Mouse (Mus musculus): ENCODE data around the gene Ltbp1. TPM values are rescaled to one million over a fixed set of nuclear protein-coding genes. Genes with fewer than 3 reads are reported as not detected.

The Ltbp1 gene
- polyA plus RNA-seq, 1 experiment from 2014 or later = 8.5 TPM

DNA sequence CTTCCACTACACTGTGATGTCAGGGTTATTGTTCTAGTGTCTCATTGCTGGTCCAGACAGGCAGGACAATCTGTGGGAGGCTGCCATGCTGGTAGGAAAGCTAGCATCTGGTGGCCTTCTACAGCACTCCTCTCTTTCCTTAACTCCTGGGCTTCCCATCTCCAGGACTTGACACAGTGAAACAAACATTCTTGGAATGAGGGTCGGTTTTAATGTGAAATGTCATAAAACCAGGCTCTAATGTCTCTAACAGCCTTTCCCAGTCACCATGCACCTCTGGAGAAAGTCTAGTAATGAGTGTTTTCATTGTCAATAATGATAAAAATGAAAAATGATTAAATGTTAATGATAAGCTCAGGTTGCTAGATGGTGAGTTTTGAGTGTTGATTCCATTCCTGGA, 237.9 kb downstream of the Ltbp1 start:
- Histone ChIP-seq H3K4me3 (no peak overlapping the region), H3K36me3 (replicated peaks) (no peaks in the 10 kb centered on the region), H3K9me3 (no peaks in the 10 kb centered on the region), H3K27ac (replicated peaks) (no peak overlapping the region), H3K27me3 (replicated peaks; ENCODE audit: low read depth, poor library complexity, severe bottlenecking) (no peaks in the 10 kb centered on the region), H3K4me1 (no peaks in the 10 kb centered on the region)
- DNase-seq (ENCODE audit: low spot score) = no peak
- 80% methylated on average over 1 of the region's 1 CpGs for WGBS

DNA sequence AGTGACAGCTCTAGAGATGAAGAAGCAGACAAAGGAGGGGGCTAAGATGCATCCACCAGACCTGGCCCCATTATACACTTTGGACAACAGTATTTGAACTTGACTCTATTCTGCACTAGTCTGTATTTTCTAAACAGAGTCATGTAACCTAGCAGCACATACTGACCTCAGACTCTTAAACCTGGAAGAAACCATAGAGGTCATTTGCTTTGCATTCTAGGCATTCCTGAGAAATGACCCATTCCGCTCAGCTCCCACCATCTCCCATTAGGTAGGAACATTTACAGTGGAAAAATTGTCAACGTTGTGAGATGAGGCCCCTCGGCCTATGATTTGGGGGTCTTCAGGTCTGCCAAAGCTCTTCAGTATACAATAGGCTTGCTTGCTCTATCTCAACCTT, 238.8 kb downstream of the Ltbp1 start:
- 90% methylated on average over 3 of the region's 3 CpGs for WGBS

DNA sequence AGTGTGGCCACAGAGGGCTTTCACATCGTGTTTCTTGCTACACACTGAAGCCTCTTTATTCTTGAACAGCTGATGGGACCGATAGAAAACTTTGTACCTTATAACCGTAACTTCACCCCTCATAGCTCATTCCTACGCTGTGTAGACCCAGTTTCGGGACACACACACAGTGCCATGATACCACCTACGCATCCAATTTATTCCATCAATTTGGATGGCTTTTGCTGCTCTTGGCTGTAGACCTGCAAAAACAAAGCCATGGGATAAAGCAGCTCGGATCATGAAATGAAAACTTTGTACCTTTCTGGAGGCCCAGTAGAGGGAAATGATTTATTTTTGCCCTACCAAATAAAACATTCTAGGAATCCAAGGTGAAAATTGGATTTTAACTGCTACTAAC, 239.7 kb downstream of the Ltbp1 start:
- Histone ChIP-seq H3K27me3 (replicated peaks; ENCODE audit: low read depth, poor library complexity, severe bottlenecking) (no peaks in the 10 kb centered on the region), H3K27ac (replicated peaks) (no peak overlapping the region), H3K9me3 (no peaks in the 10 kb centered on the region), H3K4me3 (no peak overlapping the region), H3K4me1 (no peaks in the 10 kb centered on the region), H3K36me3 (replicated peaks) (no peaks in the 10 kb centered on the region)
- 94% methylated on average over 7 of the region's 7 CpGs for WGBS
- DNase-seq (ENCODE audit: low spot score) = no peak

More for the DNA sequence above, 238.8 kb downstream of the Ltbp1 start:
- no peak overlapping the region for H3K4me3 ChIP-seq
- no peaks in the 10 kb centered on the region for H3K4me1 ChIP-seq
- H3K36me3 ChIP-seq (replicated peaks) = no peaks in the 10 kb centered on the region
- no peak for DNase-seq (ENCODE audit: low spot score)
- no peaks in the 10 kb centered on the region for H3K9me3 ChIP-seq
- H3K27ac ChIP-seq (replicated peaks) = no peak overlapping the region
- H3K27me3 ChIP-seq (replicated peaks; ENCODE audit: low read depth, poor library complexity, severe bottlenecking) = no peaks in the 10 kb centered on the region

DNA sequence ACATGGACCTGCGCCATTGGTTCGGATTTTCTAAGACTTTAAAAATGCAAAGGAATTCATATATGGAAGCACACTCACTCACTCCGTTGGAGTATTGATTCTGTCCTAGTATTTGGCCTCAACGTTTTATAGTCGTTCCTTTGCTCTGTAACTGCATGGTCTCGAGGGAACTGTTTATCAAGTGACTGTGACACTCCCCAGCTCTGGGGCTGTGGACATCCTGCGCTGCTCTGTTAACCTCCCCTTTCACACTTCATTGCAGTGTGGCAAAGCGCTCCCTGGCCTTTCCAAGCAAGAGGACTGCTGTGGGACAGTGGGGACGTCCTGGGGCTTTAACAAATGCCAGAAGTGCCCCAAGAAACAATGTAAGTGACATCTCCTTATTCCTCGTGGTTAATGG, 243.3 kb downstream of the Ltbp1 start:
- DNase-seq (ENCODE audit: low spot score) = no peak
- Histone ChIP-seq H3K27ac (replicated peaks) (no peak overlapping the region), H3K4me3 (no peak overlapping the region), H3K27me3 (replicated peaks; ENCODE audit: low read depth, poor library complexity, severe bottlenecking) (no peaks in the 10 kb centered on the region), H3K4me1 (no peaks in the 10 kb centered on the region), H3K36me3 (replicated peaks) (no peaks in the 10 kb centered on the region), H3K9me3 (no peaks in the 10 kb centered on the region)
- 72% methylated on average over 10 of the region's 10 CpGs for WGBS

DNA sequence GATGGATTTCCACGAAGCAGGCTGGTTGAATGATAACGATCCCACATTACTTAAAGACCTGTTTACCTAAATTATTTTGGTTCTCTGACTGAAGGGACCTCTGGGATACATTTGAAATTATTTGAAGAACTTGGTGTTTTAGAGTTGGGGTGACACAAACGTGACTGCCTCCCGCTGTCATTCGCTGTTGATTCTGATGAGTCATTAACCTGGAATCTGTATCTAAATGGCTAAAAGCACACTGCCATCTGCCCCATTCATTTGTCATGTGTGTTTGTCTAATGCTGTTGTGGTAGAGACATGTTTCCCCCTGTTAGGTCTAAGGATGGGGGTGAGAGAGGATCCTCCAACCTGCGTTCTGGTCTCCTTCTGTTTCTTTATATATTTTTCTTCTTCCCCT, 245.2 kb downstream of the Ltbp1 start:
- Histone ChIP-seq H3K4me1 (no peaks in the 10 kb centered on the region), H3K36me3 (replicated peaks) (no peaks in the 10 kb centered on the region), H3K4me3 (no peak overlapping the region), H3K9me3 (no peaks in the 10 kb centered on the region), H3K27ac (replicated peaks) (no peak overlapping the region), H3K27me3 (replicated peaks; ENCODE audit: low read depth, poor library complexity, severe bottlenecking) (no peaks in the 10 kb centered on the region)
- DNase-seq (ENCODE audit: low spot score) = no peak
- 82% methylated on average over 6 of the region's 6 CpGs for WGBS

DNA sequence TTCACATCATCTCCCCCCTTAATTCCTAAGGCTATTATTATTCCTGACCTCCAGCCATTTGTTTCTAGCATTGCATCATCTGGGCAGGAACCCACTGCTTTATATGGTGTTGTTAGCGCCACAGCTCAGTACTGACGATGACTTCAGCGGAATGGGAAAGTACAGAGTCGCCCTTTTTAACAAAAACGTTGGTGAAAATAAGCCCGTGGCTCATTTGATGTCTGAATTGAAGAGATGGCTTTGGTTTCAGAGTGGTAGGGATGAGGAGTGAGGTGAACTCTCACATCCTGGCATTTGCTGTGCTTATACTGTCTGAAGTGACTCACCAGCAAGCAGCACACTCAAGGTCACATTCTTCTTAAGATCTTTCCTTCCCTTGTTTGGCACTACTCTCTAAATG, 245.7 kb downstream of the Ltbp1 start:
- Histone ChIP-seq H3K9me3 (no peaks in the 10 kb centered on the region), H3K36me3 (replicated peaks) (no peaks in the 10 kb centered on the region), H3K4me3 (no peak overlapping the region), H3K27me3 (replicated peaks; ENCODE audit: low read depth, poor library complexity, severe bottlenecking) (no peaks in the 10 kb centered on the region), H3K27ac (replicated peaks) (no peak overlapping the region), H3K4me1 (no peaks in the 10 kb centered on the region)
- WGBS = 87% methylated on average over 6 of the region's 6 CpGs
- DNase-seq (ENCODE audit: low spot score) = no peak

DNA sequence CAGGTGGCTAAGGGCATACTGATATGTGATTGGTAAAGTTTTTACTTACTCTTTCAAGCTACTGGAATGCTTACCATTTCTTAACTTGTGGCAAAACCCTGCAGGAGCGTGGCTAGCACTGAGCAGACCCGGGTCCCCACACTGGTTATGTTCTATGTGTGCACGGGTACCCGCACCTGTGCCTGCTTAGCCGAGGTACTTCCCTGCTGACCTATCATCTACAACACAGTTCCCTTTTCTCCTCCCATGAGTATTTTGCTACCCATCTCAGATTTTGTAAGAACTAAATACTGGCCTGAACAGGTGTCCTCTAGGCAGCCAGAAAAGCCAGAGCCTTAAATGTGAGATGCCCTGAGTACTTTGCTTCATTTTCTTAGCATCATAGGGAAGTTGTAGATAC, 247.2 kb downstream of the Ltbp1 start:
- Histone ChIP-seq H3K36me3 (replicated peaks) (no peaks in the 10 kb centered on the region), H3K27ac (replicated peaks) (no peak overlapping the region), H3K27me3 (replicated peaks; ENCODE audit: low read depth, poor library complexity, severe bottlenecking) (no peaks in the 10 kb centered on the region), H3K4me3 (no peak overlapping the region), H3K9me3 (no peaks in the 10 kb centered on the region), H3K4me1 (no peaks in the 10 kb centered on the region)
- DNase-seq (ENCODE audit: low spot score) = no peak
- 95% methylated on average over 5 of the region's 5 CpGs for WGBS

DNA sequence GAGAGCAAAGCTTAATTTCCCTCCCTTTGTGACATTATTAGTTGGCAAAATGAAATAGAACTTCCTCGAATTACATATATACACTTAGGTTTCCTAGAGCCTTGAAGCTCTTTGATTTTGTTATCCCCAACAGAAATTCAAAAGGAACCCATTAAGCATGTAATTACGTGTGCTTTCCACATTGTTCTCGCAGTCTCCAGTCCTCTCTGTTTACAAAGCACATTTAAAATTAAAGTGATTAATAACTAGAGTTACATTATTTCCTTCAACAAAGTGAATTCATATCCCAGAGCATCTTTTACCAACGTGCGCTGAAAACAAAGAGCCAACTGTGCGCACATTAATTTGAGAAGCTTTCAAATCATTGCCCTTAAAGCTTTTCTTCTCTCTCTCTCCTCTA, 249.5 kb downstream of the Ltbp1 start:
- no peaks in the 10 kb centered on the region for H3K9me3 ChIP-seq
- H3K36me3 ChIP-seq (replicated peaks) = no peaks in the 10 kb centered on the region
- H3K4me1 ChIP-seq = no peaks in the 10 kb centered on the region
- no peak for DNase-seq (ENCODE audit: low spot score)
- WGBS = 85% methylated on average over 6 of the region's 6 CpGs
- no peak overlapping the region for H3K27ac ChIP-seq (replicated peaks)
- H3K27me3 ChIP-seq (replicated peaks; ENCODE audit: low read depth, poor library complexity, severe bottlenecking) = no peaks in the 10 kb centered on the region
- no peak overlapping the region for H3K4me3 ChIP-seq

DNA sequence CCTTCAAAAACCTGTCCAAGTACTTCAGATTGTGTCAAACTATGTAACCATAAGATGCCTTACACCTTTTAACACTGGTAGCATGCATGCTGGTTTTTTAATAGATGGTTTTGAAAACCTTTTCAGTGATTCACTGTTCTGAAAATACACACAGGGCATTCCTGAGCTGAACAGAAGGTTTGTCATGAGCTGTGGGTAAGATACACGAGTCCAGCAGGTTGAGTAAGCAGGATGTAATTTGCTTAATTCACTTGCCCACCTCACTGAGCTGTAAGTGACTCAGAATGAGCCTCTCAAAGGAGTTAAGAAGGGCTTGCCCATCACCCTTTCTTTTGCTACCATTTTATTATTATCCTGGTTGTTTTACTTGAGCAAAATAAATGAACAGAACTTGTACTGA, 250.6 kb downstream of the Ltbp1 start:
- no peaks in the 10 kb centered on the region for H3K27me3 ChIP-seq (replicated peaks; ENCODE audit: low read depth, poor library complexity, severe bottlenecking)
- DNase-seq (ENCODE audit: low spot score) = no peak
- no peak overlapping the region for H3K27ac ChIP-seq (replicated peaks)
- no peaks in the 10 kb centered on the region for H3K4me1 ChIP-seq
- 59% methylated on average over 1 of the region's 1 CpGs for WGBS
- H3K36me3 ChIP-seq (replicated peaks) = no peaks in the 10 kb centered on the region
- H3K9me3 ChIP-seq = no peaks in the 10 kb centered on the region
- no peak overlapping the region for H3K4me3 ChIP-seq

DNA sequence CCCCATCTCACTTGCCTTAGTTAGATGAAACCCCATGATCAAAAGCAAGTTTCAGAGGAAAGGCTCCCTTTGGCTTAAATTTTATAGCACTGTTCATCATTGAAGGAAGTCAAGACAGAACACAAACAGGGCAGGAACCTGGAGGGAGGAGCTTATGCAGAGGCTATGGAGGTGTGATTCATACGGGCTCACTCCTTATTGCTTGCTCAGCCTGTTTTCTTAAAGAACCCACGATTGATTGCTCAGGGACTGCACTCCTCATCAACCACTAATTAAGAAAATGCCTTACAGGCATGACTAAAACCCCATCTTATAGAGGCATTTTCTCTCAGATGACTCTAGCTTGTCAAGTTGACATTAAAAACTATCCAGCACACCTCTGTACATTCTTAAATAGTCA, 253.1 kb downstream of the Ltbp1 start:
- H3K36me3 ChIP-seq (replicated peaks) = no peaks in the 10 kb centered on the region
- H3K4me1 ChIP-seq = no peaks in the 10 kb centered on the region
- no peak overlapping the region for H3K4me3 ChIP-seq
- DNase-seq (ENCODE audit: low spot score) = no peak
- H3K27ac ChIP-seq (replicated peaks) = no peak overlapping the region
- H3K9me3 ChIP-seq = no peaks in the 10 kb centered on the region
- H3K27me3 ChIP-seq (replicated peaks; ENCODE audit: low read depth, poor library complexity, severe bottlenecking) = no peaks in the 10 kb centered on the region
- 69% methylated on average over 2 of the region's 2 CpGs for WGBS

DNA sequence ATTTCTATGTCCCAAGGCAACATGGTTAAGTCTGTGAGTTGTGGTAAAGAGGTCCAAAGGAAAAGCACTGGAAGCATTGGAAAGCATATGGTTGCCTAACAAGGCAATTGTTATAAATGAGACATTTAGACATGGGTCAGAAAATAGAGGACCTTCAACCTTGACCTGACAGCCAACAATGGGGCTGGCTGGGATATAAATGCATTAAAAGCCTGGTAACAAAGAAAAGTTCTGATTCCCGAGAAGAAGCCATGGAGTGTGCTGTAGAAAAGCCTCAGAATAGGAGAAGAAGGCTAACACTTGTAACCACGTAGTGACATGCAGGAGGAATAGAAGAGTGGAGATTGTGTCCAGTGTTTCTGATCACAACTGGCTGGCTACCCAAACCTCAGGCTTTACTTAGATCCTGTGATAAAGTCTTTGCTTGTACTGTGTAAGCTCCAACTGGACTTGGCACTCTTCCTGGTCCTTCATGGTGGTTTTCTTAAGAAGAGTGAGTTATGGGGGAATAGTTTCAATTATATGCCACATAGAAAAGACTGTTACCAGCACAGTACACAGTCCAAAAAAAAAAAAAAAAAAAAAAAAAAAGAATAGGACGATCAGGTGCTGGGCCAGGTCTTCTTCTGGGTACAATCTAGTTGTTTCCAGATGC, 258.1 kb downstream of the Ltbp1 start:
- no peak overlapping the region for H3K27ac ChIP-seq (replicated peaks)
- no peak for DNase-seq (ENCODE audit: low spot score)
- 77% methylated on average over 3 of the region's 3 CpGs for WGBS
- H3K27me3 ChIP-seq (replicated peaks; ENCODE audit: low read depth, poor library complexity, severe bottlenecking) = no peaks in the 10 kb centered on the region
- no peaks in the 10 kb centered on the region for H3K36me3 ChIP-seq (replicated peaks)
- no peak overlapping the region for H3K4me3 ChIP-seq
- no peaks in the 10 kb centered on the region for H3K4me1 ChIP-seq
- no peaks in the 10 kb centered on the region for H3K9me3 ChIP-seq

DNA sequence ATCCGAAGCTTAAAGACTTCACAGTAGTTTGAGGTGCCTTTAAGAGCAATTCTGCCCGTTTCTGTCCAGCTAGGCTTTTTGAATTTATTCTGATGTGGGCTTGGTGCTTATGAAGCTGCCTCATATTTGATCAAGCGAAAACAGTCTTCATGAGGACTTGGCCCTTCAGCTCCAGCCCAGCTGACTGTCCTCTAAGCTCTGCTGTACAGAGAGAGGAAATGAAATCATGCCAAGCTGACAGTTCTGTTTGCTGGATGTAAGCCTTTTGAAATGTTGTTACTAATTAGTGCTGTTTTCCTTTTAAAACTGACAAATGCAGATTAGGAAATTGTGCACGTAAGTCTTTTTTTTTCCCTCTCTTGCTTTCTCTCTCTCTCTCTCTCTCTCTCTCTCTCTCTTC, 263.1 kb downstream of the Ltbp1 start:
- no peak for DNase-seq (ENCODE audit: low spot score)
- WGBS = 83% methylated on average over 4 of the region's 4 CpGs
- Histone ChIP-seq H3K36me3 (replicated peaks) (no peaks in the 10 kb centered on the region), H3K27me3 (replicated peaks; ENCODE audit: low read depth, poor library complexity, severe bottlenecking) (no peaks in the 10 kb centered on the region), H3K4me1 (no peaks in the 10 kb centered on the region), H3K27ac (replicated peaks) (no peak overlapping the region), H3K4me3 (no peak overlapping the region), H3K9me3 (no peaks in the 10 kb centered on the region)

DNA sequence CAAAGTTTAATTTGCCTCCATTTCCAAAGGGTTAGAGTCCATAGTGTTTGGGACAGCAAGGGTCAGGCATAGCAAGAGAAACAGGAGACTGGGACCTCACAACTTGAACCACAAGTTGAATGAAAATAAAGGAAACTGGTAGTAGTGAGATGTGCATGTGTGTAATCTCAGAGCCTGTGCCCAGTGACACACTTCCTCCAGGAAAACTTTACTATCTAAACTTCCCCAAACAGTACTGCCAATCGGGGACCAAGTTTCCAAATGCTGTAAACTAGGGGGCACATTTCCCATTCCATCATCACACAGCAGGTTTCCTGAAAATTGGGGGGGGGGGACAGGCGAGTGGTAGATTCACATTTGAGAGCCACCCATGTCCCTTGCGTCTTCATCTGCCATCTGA, 267.1 kb downstream of the Ltbp1 start:
- WGBS = 93% methylated on average over 3 of the region's 3 CpGs
- H3K4me1 ChIP-seq = no peaks in the 10 kb centered on the region
- DNase-seq (ENCODE audit: low spot score) = no peak
- H3K36me3 ChIP-seq (replicated peaks) = no peaks in the 10 kb centered on the region
- H3K27ac ChIP-seq (replicated peaks) = no peak overlapping the region
- no peaks in the 10 kb centered on the region for H3K27me3 ChIP-seq (replicated peaks; ENCODE audit: low read depth, poor library complexity, severe bottlenecking)
- no peak overlapping the region for H3K4me3 ChIP-seq
- no peaks in the 10 kb centered on the region for H3K9me3 ChIP-seq

DNA sequence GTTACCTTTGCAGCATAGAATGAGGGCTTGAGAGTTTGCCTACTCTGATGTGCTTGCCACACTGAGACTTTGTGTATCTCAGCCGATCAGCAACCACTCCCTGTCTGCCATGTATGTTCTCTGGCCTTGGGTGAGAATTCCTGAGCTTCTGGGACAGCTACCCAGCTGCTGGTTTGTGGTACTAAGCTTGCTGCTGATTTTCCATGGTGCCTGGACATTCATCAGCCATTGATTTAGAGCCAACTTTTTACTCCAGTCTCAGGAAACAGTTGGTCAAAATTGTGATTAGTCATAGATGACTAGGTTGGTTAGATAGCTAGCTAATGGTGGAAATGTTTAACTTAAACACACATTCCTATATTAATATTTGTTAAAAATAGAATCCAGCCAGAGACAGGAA, 267.9 kb downstream of the Ltbp1 start:
- H3K27me3 ChIP-seq (replicated peaks; ENCODE audit: low read depth, poor library complexity, severe bottlenecking) = no peaks in the 10 kb centered on the region

More for the DNA sequence above, 267.9 kb downstream of the Ltbp1 start:
- no peaks in the 10 kb centered on the region for H3K4me1 ChIP-seq
- no peaks in the 10 kb centered on the region for H3K9me3 ChIP-seq
- H3K36me3 ChIP-seq (replicated peaks) = no peaks in the 10 kb centered on the region
- whole genome bisulfite sequencing = 90% methylated on average over 1 of the region's 1 CpGs
- no peak overlapping the region for H3K4me3 ChIP-seq
- H3K27ac ChIP-seq (replicated peaks) = no peak overlapping the region
- DNase-seq (ENCODE audit: low spot score) = no peak
